Mouse (Mus musculus): Measurements from ENCODE around the gene Nox4. TPM values are rescaled to one million over a fixed set of nuclear protein-coding genes. Genes with fewer than 3 reads are reported as not detected.

The Nox4 gene
- total RNA-seq, 2 experiments from 2014 or later = 1.7 to 2.7 TPM

- DNase-seq = no peak
Measured at GRCm38 (mm10) chr7:87371316-87371715, 125.4 kb downstream of the Nox4 start.

- no peak for DNase-seq
Measured at GRCm38 (mm10) chr7:87374322-87374721, 128.4 kb downstream of the Nox4 start.

GRCm38 (mm10) chr7:87374935-87375334, 129.0 kb downstream of the Nox4 start:
- DNase-seq = no peak

GRCm38 (mm10) chr7:87397023-87397422, 151.1 kb downstream of the Nox4 start:
- no peak for DNase-seq

- peak; percentile 5 to 10 for DNase-seq
Measured at GRCm38 (mm10) chr7:87411373-87411772, 165.5 kb downstream of the Nox4 start.

- DNase-seq = no peak
Measured at GRCm38 (mm10) chr7:87413271-87413670, 167.4 kb downstream of the Nox4 start.

Other genes with a start within 250 kb of the Nox4 start
- gene Vmn2r79, start 250.0 kb upstream of the Nox4 start, total RNA-seq (2021) = not detected
- not detected for gene Tyr, start 247.4 kb downstream of the Nox4 start, total RNA-seq (2021)

All from adrenal gland, postnatal 36 days (tissue).